Mouse (Mus musculus): ENCODE data around the gene Mei1.

DNA sequence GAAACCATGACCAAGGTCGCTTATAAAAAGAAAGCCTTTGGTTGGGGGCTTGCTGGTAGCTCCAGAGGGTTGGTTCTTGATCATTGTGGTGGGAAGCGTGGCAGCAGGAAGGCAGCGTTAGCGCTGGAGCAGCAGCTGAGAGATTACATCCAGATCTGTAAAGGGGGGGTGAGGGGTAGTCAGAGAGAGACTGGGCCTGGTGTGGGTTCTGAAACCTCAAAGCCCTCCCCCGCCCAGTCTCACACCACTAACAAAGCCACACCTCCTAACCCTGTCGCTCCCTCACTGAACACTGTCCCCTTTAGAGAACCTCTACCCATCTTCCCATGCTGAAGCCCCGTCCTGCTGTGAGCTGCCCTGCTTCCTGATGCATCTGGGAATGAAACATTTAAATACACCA is 60.8 kb downstream of the Mei1 start:
- no peak for TF ChIP-seq POLR2A (IDR thresholded peaks at IDR 0.05; ENCODE audit: borderline replicate concordance, control insufficient read depth, low read depth, low read length)
- no peak for TF ChIP-seq CTCF (IDR thresholded peaks at IDR 0.05; ENCODE audit: control insufficient read depth, insufficient read depth, low read length)

Data from bone marrow, adult 2 months (tissue).